Mouse (Mus musculus) neural tube, embryonic 14.5 days (tissue): Measurements from ENCODE around the gene Cdkn1b. TPM values are rescaled to one million over a fixed set of nuclear protein-coding genes. Genes with fewer than 3 reads are reported as not detected.

ENCODE experiments used
- ATAC-seq: fragments of 200-750 bp; cut with Nextera tagmentation; 2 replicates; pipeline ENCODE4 v1.8.0; 2017; ENCODE audit warnings: low read depth, mild to moderate bottlenecking, moderate TSS enrichment, moderate library complexity
- H3K27ac ChIP-seq: fragments of 300-500 bp; sonication (generic); 2 replicates; pipeline ENCODE4 v1.5.1; 2014; ENCODE audit warnings: low read depth, mild to moderate bottlenecking, control low read depth, low read length, moderate library complexity, mixed read lengths
- H3K27me3 ChIP-seq: fragments of 300-500 bp; sonication (generic); 2 replicates; pipeline ENCODE4 v1.6.1; 2014; ENCODE audit warnings: low read length; ENCODE audit not compliant: control insufficient read depth, insufficient read depth
- H3K36me3 ChIP-seq: fragments of 300-500 bp; sonication (generic); 2 replicates; pipeline ENCODE4 v1.6.1; 2014; ENCODE audit warnings: low read length, mixed read lengths; ENCODE audit not compliant: control insufficient read depth, insufficient read depth
- H3K4me1 ChIP-seq: fragments of 300-500 bp; sonication (generic); 2 replicates; pipeline ENCODE4 v1.6.1; 2014; ENCODE audit warnings: low read length; ENCODE audit not compliant: control insufficient read depth, insufficient read depth
- H3K4me2 ChIP-seq: fragments of 300-500 bp; sonication (generic); 2 replicates; pipeline ENCODE4 v1.6.1; 2014; ENCODE audit warnings: mild to moderate bottlenecking, low read depth, low read length, control low read depth
- H3K4me3 ChIP-seq: fragments of 300-500 bp; sonication (generic); 2 replicates; pipeline ENCODE4 v1.5.1; 2014; ENCODE audit warnings: low read depth, low read length, control low read depth, mixed read lengths
- H3K9ac ChIP-seq: fragments of 300-500 bp; sonication (generic); replicated peaks from 2 replicates; pipeline ENCODE4 v1.6.1; 2014; ENCODE audit warnings: low read depth, mild to moderate bottlenecking, control low read depth, low read length, mixed read lengths
- H3K9me3 ChIP-seq: fragments of 300-500 bp; sonication (generic); 2 replicates; pipeline ENCODE4 v1.6.1; 2016; ENCODE audit warnings: low read length; ENCODE audit not compliant: control insufficient read depth
- WGBS: fragments of 180-500 bp; shearing (Covaris S2); extraction: QIAGEN DNeasy Blood & Tissue Kit; methylation state at CpG from one replicate; pipeline ENCODE4 v1.1.7; 2014; 5-methylcytosine and 5-hydroxymethylcytosine counted together
- polyA plus RNA-seq: library from polyadenylated mRNA; unstranded; fragments of >200 nt; fragmentation: Nextera tagmentation; extraction: Ambion mirVana; gene quantifications from 2 replicates; pipeline ENCODE4 v1.2.1, GENCODE M21; 2014

Cdkn1b gene
- polyA plus RNA-seq, 1 experiment from 2014 or later: 17.5 TPM

- Histone ChIP-seq H3K9me3 (no peaks in the 10 kb centered on the region), H3K4me2 (no peak overlapping the region), H3K4me1 (no peaks in the 10 kb centered on the region), H3K36me3 (no peaks in the 10 kb centered on the region), H3K4me3 (no peak overlapping the region), H3K9ac (no peak overlapping the region), H3K27me3 (no peaks in the 10 kb centered on the region), H3K27ac (no peak overlapping the region)
- 90% methylated on average over 5 of the region's 5 CpGs for WGBS
- no peak for ATAC-seq
These were observed 46.5 kb downstream of the Cdkn1b start for GRCm38 (mm10) chr6:134966681-134967080.

GRCm38 (mm10) chr6:134968326-134968725 is 48.1 kb downstream of the Cdkn1b start:
- no peaks in the 10 kb centered on the region for H3K36me3 ChIP-seq
- H3K4me2 ChIP-seq: no peak overlapping the region
- WGBS: 89% methylated on average over 1 of the region's 1 CpGs
- no peak overlapping the region for H3K9ac ChIP-seq
- no peaks in the 10 kb centered on the region for H3K9me3 ChIP-seq
- no peak overlapping the region for H3K4me3 ChIP-seq
- no peaks in the 10 kb centered on the region for H3K27me3 ChIP-seq
- H3K27ac ChIP-seq: no peak overlapping the region
- H3K4me1 ChIP-seq: no peaks in the 10 kb centered on the region; the same call in 1 of the 2 replicates
- ATAC-seq: no peak

GRCm38 (mm10) chr6:134969498-134969897 is 49.3 kb downstream of the Cdkn1b start:
- no peaks in the 10 kb centered on the region; the same call in 1 of the 2 replicates for H3K4me1 ChIP-seq
- no peaks in the 10 kb centered on the region for H3K9me3 ChIP-seq
- no peak overlapping the region for H3K27ac ChIP-seq
- WGBS: 100% methylated on average over 2 of the region's 2 CpGs
- no peak for ATAC-seq
- no peaks in the 10 kb centered on the region for H3K36me3 ChIP-seq
- no peak overlapping the region for H3K9ac ChIP-seq
- no peak overlapping the region for H3K4me2 ChIP-seq
- H3K27me3 ChIP-seq: no peaks in the 10 kb centered on the region
- no peak overlapping the region for H3K4me3 ChIP-seq

- no peaks in the 10 kb centered on the region for H3K9me3 ChIP-seq
- 58% methylated on average over 4 of the region's 4 CpGs for WGBS
- no peaks in the 10 kb centered on the region for H3K27me3 ChIP-seq
- no peak overlapping the region for H3K9ac ChIP-seq
- no peak overlapping the region for H3K27ac ChIP-seq
- no peaks in the 10 kb centered on the region; the same call in 1 of the 2 replicates for H3K4me1 ChIP-seq
- no peaks in the 10 kb centered on the region for H3K36me3 ChIP-seq
- H3K4me2 ChIP-seq: no peak overlapping the region
- H3K4me3 ChIP-seq: no peak overlapping the region
- ATAC-seq: no peak
These were observed 51.9 kb downstream of the Cdkn1b start for GRCm38 (mm10) chr6:134972096-134972495.

Other genes starting within 250 kb of the Cdkn1b start
- 3.5 and 7.8 TPM in 2 replicates for gene Dusp16, start 127.8 kb upstream of the Cdkn1b start, polyA plus RNA-seq
- gene Crebl2, start 90.2 kb upstream of the Cdkn1b start, polyA plus RNA-seq: 4.3 and 4.8 TPM in 2 replicates
- 35.9 and 37.3 TPM in 2 replicates for gene Gpr19, start 21.8 kb upstream of the Cdkn1b start, polyA plus RNA-seq
- gene Apold1, start 61.3 kb downstream of the Cdkn1b start, polyA plus RNA-seq: 3.8 TPM in 2 replicates
- gene Ddx47, start 91.2 kb downstream of the Cdkn1b start, polyA plus RNA-seq: 70.3 and 76.7 TPM in 2 replicates
- gene Gprc5a, start 145.2 kb downstream of the Cdkn1b start, polyA plus RNA-seq: 0.12 and 0.86 TPM in 2 replicates
- gene Gprc5d, start 197.9 kb downstream of the Cdkn1b start, polyA plus RNA-seq: not detected in 2 replicates